In genomic region chr17:9821358-9821757, GRCm38 (mm10) we compare ENCODE assay signal across 14 mouse cellular contexts.
"Had no signal": no experiment of that assay in that cellular context is flagged by ENCODE, and none has a peak within 500 bp of the region (broad histone marks: within the 10 kb centered on the region; RNA-seq: fewer than 3 reads in every experiment).

No protein-coding gene starts in this region.

- H3K4me3 ChIP-seq: midbrain, embryonic 10.5 days; midbrain, embryonic 12.5 days; neural tube, embryonic 12.5 days; stomach, embryonic 15.5 days had no signal

- H3K27ac ChIP-seq: midbrain, embryonic 10.5 days; midbrain, embryonic 12.5 days; neural tube, embryonic 12.5 days; stomach, embryonic 15.5 days; stomach, postnatal 0 days had no signal

- DNase-seq: lung, adult 18-20 months; lung, embryonic 14.5 days; lung, postnatal 10 days; lung, postnatal 4 days; midbrain, embryonic 14.5 days; right cerebral cortex, postnatal 14 days; thymus, adult 2 months; thymus, postnatal 25 days; thymus, postnatal 4 days had no signal
